Mouse (Mus musculus): ENCODE measurements at regions not wholly inside any gene's neighbourhood (a gene's known extent, or its start where the extent isn't known, plus 50 kb on each side); places are given as distances from the start of the nearest gene placed in this dataset.
A peak's percentile ranks its signal among the peaks of the same experiment; 100 is the strongest.

DNA sequence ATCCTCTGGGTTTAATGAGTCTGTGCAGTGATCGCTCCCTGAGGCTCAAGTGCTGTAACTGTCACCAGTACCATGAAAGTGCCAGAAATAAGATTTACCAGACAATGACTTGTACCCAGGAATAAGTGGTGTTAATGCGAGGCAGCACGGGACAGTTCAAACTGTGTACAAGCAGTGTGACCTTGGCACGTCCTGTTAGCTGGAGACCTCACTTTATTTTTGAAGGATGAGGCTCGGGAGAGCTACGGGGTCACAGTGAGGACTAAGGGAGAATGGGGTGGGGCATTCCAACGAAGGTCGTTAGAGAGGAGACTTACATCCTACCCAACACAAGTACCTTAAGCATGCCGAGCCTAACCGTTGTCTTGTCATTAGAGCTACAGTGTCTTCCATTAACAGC lies 362.2 kb upstream of the Gm10131 start:
- Histone ChIP-seq H3K27me3 (ENCODE audit: control insufficient read depth, insufficient read depth, low read length) (no peaks in the 10 kb centered on the region), H3K4me1 (ENCODE audit: control insufficient read depth, insufficient read depth, low read length) (peaks cover 20% of the 10 kb centered on the region), H3K4me3 (ENCODE audit: low read depth, low read length) (no peak overlapping the region), H3K4me2 (replicated peaks; ENCODE audit: low read depth, low read length) (no peak overlapping the region), H3K9me3 (ENCODE audit: control insufficient read depth, low read depth, low read length) (no peaks in the 10 kb centered on the region), H3K9ac (replicated peaks; ENCODE audit: low read depth, low read length) (no peak overlapping the region), H3K27ac (ENCODE audit: low read length) (no peak overlapping the region), H3K36me3 (ENCODE audit: control insufficient read depth, insufficient read depth, low read length) (no peaks in the 10 kb centered on the region)
- 49% methylated on average over 10 of the region's 10 CpGs for WGBS
- ATAC-seq (ENCODE audit: insufficient number of reproducible peaks, insufficient read depth, low FRiP score, low read depth): no peak

DNA sequence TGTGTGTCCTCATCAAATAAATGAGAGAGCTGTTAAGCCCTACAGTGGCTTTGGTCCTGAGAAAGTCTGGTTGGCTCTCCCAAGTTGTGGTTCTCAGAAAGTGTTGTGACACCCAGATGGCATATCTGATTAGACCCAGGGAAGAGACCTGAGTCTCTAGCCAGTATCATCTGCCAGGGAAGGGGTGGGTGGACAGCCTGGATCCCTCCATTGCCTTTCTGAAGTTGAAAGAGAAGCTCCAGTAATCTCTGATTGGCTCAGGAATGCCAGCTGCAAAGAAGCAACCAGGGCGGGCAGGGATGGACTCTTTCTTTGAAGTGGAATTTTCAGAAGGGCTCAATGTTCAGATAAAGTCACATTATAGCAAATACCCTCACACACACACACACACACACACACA lies 361.8 kb upstream of the Gm10131 start:
- Histone ChIP-seq H3K4me3 (ENCODE audit: low read depth, low read length) (no peak overlapping the region), H3K27me3 (ENCODE audit: control insufficient read depth, insufficient read depth, low read length) (no peaks in the 10 kb centered on the region), H3K9ac (replicated peaks; ENCODE audit: low read depth, low read length) (no peak overlapping the region), H3K36me3 (ENCODE audit: control insufficient read depth, insufficient read depth, low read length) (no peaks in the 10 kb centered on the region), H3K9me3 (ENCODE audit: control insufficient read depth, low read depth, low read length) (no peaks in the 10 kb centered on the region), H3K4me1 (ENCODE audit: control insufficient read depth, insufficient read depth, low read length) (peaks cover 21% of the 10 kb centered on the region), H3K27ac (ENCODE audit: low read length) (no peak overlapping the region), H3K4me2 (replicated peaks; ENCODE audit: low read depth, low read length) (no peak overlapping the region)
- WGBS: 50% methylated on average over 1 of the region's 1 CpGs
- ATAC-seq (ENCODE audit: insufficient number of reproducible peaks, insufficient read depth, low FRiP score, low read depth): no peak

DNA sequence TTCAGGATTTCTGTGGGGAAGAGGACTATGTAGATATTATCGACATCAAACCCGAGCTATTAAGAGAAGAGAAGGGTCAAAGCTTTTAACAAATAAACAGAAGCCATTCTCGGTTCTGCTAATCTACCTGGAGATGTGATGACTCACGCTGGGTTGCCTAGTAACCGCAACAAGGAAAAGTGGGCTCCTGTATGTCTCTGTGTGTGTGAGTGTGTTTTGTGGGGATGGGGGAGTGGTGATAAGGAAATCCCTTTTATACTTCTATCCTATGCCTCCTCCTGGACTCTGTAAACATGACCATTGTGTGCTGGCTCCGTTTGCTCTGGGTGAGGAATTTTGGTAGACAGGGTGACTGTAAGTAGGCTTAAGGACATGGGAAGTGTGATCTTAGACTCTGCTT lies 361.3 kb upstream of the Gm10131 start:
- no peak overlapping the region for H3K4me2 ChIP-seq (replicated peaks; ENCODE audit: low read depth, low read length)
- no peaks in the 10 kb centered on the region for H3K9me3 ChIP-seq (ENCODE audit: control insufficient read depth, low read depth, low read length)
- H3K4me1 ChIP-seq (ENCODE audit: control insufficient read depth, insufficient read depth, low read length): peaks cover 21% of the 10 kb centered on the region
- H3K36me3 ChIP-seq (ENCODE audit: control insufficient read depth, insufficient read depth, low read length): no peaks in the 10 kb centered on the region
- 12% methylated on average over 6 of the region's 6 CpGs for WGBS
- peak; percentile 84 for ATAC-seq (ENCODE audit: insufficient number of reproducible peaks, insufficient read depth, low FRiP score, low read depth)
- no peak overlapping the region for H3K4me3 ChIP-seq (ENCODE audit: low read depth, low read length)
- no peaks in the 10 kb centered on the region for H3K27me3 ChIP-seq (ENCODE audit: control insufficient read depth, insufficient read depth, low read length)
- no peak overlapping the region for H3K27ac ChIP-seq (ENCODE audit: low read length)
- no peak overlapping the region for H3K9ac ChIP-seq (replicated peaks; ENCODE audit: low read depth, low read length)

DNA sequence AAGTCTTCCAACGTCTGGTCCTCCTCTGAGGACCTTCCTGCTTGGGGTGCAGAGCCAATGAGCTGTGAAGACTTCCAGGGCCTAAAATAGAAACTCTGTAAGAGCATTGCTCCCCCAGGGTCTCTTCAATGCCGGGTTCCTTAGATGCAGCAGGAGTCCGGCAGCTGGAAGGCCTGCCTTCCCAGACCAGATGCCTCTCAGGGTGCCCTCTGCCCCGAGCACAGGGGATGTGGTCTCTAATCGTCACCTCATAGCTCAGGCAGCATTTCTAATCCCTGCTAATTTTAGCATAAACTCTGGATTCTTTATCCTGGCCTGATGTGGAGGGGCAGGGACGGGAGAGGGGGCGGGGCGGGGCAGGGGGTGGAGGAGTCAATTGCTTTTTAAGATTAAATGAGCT lies 360.9 kb upstream of the Gm10131 start:
- no peaks in the 10 kb centered on the region for H3K27me3 ChIP-seq (ENCODE audit: control insufficient read depth, insufficient read depth, low read length)
- no peak overlapping the region for H3K9ac ChIP-seq (replicated peaks; ENCODE audit: low read depth, low read length)
- H3K36me3 ChIP-seq (ENCODE audit: control insufficient read depth, insufficient read depth, low read length): no peaks in the 10 kb centered on the region
- H3K4me2 ChIP-seq (replicated peaks; ENCODE audit: low read depth, low read length): no peak overlapping the region; the same call in 1 of the 2 replicates
- H3K27ac ChIP-seq (ENCODE audit: low read length): no peak overlapping the region
- H3K4me1 ChIP-seq (ENCODE audit: control insufficient read depth, insufficient read depth, low read length): peaks cover 21% of the 10 kb centered on the region
- no peak overlapping the region for H3K4me3 ChIP-seq (ENCODE audit: low read depth, low read length)
- no peaks in the 10 kb centered on the region for H3K9me3 ChIP-seq (ENCODE audit: control insufficient read depth, low read depth, low read length)
- WGBS: 25% methylated on average over 8 of the region's 8 CpGs
- ATAC-seq (ENCODE audit: insufficient number of reproducible peaks, insufficient read depth, low FRiP score, low read depth): 0 out of 2 replicates have a peak, but pooled peaks have one; percentile 26

DNA sequence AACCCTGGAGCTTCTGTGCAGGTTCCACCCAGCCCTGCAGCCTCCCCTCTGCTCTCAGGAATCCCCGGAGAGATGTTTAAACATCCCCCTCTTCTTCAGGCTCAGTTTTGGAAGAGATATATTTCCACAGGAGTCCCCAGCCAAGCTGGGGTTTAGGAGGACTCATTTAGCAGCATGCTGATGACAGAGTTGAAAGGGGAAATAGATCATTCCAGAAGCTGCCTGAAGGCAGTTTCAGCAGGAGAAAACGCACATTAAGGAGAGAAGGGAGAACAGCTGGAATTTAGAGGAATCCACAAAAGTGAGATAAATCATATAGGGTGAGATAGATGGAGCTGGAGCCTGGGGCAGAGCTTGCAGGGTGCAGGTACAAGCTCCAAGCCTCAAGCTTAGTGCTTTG lies 357.6 kb upstream of the Gm10131 start:
- no peak overlapping the region for H3K27ac ChIP-seq (ENCODE audit: low read length)
- no peaks in the 10 kb centered on the region for H3K9me3 ChIP-seq (ENCODE audit: control insufficient read depth, low read depth, low read length)
- no peak for ATAC-seq (ENCODE audit: insufficient number of reproducible peaks, insufficient read depth, low FRiP score, low read depth)
- peaks cover 21% of the 10 kb centered on the region for H3K4me1 ChIP-seq (ENCODE audit: control insufficient read depth, insufficient read depth, low read length)
- 28% methylated on average over 2 of the region's 2 CpGs for WGBS
- no peak overlapping the region for H3K9ac ChIP-seq (replicated peaks; ENCODE audit: low read depth, low read length)
- no peak overlapping the region for H3K4me2 ChIP-seq (replicated peaks; ENCODE audit: low read depth, low read length)
- H3K4me3 ChIP-seq (ENCODE audit: low read depth, low read length): no peak overlapping the region
- no peaks in the 10 kb centered on the region for H3K27me3 ChIP-seq (ENCODE audit: control insufficient read depth, insufficient read depth, low read length)
- no peaks in the 10 kb centered on the region for H3K36me3 ChIP-seq (ENCODE audit: control insufficient read depth, insufficient read depth, low read length)

DNA sequence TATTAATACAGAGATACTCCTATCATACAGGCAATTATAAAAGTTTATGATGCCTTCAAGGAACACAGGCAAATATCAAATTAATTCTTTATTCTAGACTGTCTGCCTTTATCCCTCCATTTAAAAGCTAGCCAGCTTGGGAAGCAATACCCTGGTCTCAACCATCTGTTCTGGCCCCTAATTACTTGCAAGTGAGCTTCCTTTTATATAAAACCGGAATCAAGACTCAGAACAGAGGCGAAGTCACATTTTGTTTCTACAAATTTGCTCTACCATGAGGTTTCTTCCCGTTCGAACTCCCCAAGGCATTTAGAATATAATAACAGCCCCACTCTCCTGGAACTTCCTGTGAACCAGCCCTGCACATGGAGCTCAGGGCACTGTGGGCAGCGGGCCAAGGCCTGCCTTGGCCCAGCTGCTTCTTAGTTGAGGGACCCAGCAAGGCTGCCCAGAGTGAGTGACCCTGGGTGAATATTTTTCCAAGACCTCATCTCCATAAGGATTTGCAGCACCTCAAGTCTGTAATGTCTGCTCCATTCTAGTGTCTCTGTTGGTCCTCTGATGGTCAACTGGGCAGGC lies 355.3 kb upstream of the Gm10131 start:
- Histone ChIP-seq H3K9me3 (ENCODE audit: control insufficient read depth, low read depth, low read length) (no peaks in the 10 kb centered on the region), H3K4me1 (ENCODE audit: control insufficient read depth, insufficient read depth, low read length) (peaks cover 10% of the 10 kb centered on the region), H3K36me3 (ENCODE audit: control insufficient read depth, insufficient read depth, low read length) (no peaks in the 10 kb centered on the region), H3K27ac (ENCODE audit: low read length) (no peak overlapping the region), H3K4me2 (replicated peaks; ENCODE audit: low read depth, low read length) (no peak overlapping the region), H3K9ac (replicated peaks; ENCODE audit: low read depth, low read length) (no peak overlapping the region), H3K27me3 (ENCODE audit: control insufficient read depth, insufficient read depth, low read length) (no peaks in the 10 kb centered on the region), H3K4me3 (ENCODE audit: low read depth, low read length) (no peak overlapping the region)
- 72% methylated on average over 5 of the region's 5 CpGs for WGBS
- ATAC-seq (ENCODE audit: insufficient number of reproducible peaks, insufficient read depth, low FRiP score, low read depth): no peak

DNA sequence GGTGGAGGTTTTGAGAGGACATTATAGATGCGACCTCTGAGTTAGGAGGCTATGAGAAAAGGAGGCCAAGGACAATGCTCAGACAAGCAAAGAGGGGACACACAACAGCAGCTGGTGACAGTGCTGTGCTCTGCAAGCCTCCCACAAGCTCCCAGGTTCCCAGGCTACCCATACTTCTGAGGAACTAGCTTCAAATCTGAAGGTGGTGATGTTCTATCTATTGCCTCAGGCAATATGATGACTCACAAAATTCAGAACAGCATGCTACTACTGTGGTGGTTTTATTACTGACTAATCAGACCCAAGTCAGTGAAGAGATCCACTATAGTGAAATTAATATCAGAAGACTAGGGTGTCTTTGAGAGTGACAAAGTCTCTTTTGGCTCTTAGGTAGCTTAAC lies 353.9 kb upstream of the Gm10131 start:
- no peak for ATAC-seq (ENCODE audit: insufficient number of reproducible peaks, insufficient read depth, low FRiP score, low read depth)
- Histone ChIP-seq H3K4me1 (ENCODE audit: control insufficient read depth, insufficient read depth, low read length) (peaks cover 10% of the 10 kb centered on the region), H3K9me3 (ENCODE audit: control insufficient read depth, low read depth, low read length) (no peaks in the 10 kb centered on the region), H3K27ac (ENCODE audit: low read length) (no peak overlapping the region), H3K27me3 (ENCODE audit: control insufficient read depth, insufficient read depth, low read length) (no peaks in the 10 kb centered on the region), H3K4me2 (replicated peaks; ENCODE audit: low read depth, low read length) (no peak overlapping the region), H3K4me3 (ENCODE audit: low read depth, low read length) (no peak overlapping the region), H3K36me3 (ENCODE audit: control insufficient read depth, insufficient read depth, low read length) (no peaks in the 10 kb centered on the region), H3K9ac (replicated peaks; ENCODE audit: low read depth, low read length) (no peak overlapping the region)
- 97% methylated on average over 1 of the region's 1 CpGs for WGBS

DNA sequence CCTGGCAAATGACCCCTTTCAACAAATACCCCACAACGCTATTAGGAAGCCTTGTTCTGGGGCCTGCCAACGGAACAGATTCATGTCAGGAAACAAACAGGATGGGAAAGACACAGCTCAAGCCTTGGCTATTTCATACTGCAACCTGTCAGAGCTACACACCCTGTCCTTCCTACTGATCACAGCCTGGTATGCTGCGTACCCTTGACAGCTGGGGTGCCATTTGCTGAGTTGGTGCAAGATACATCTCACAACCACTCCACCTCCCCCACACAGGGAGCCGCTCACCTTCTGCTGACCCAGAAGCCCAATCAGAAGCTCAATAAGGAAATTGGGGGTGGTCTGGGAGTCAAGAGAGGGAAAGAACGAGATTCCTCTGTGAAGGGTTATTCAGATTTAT lies 350.7 kb upstream of the Gm10131 start:
- ATAC-seq (ENCODE audit: insufficient number of reproducible peaks, insufficient read depth, low FRiP score, low read depth): no peak
- H3K27ac ChIP-seq (ENCODE audit: low read length): no peak overlapping the region
- no peaks in the 10 kb centered on the region for H3K9me3 ChIP-seq (ENCODE audit: control insufficient read depth, low read depth, low read length)
- H3K4me3 ChIP-seq (ENCODE audit: low read depth, low read length): no peak overlapping the region
- no peaks in the 10 kb centered on the region for H3K36me3 ChIP-seq (ENCODE audit: control insufficient read depth, insufficient read depth, low read length)
- no peaks in the 10 kb centered on the region for H3K4me1 ChIP-seq (ENCODE audit: control insufficient read depth, insufficient read depth, low read length)
- no peaks in the 10 kb centered on the region for H3K27me3 ChIP-seq (ENCODE audit: control insufficient read depth, insufficient read depth, low read length)
- 64% methylated on average over 5 of the region's 5 CpGs for WGBS
- no peak overlapping the region for H3K9ac ChIP-seq (replicated peaks; ENCODE audit: low read depth, low read length)
- H3K4me2 ChIP-seq (replicated peaks; ENCODE audit: low read depth, low read length): no peak overlapping the region

DNA sequence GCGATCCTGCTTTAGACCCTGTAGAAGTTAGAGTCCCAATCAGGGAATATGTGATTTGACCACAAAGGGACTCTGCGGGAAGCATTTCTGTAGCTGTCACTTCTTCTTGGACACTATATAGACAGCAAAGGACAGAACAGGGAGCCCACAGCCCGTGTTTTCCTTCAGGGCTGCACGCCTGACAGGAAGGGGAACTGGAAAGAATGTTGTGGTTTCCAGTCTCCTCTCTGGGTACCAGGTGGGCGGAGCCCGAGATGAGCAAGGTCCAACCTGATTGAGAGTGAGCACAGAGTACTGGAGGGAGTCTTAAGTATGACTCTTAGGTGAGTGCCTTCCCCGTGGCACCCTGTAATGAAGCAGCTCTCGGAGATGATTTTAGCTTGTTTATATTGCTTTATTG lies 346.8 kb upstream of the Gm10131 start:
- no peak for ATAC-seq (ENCODE audit: insufficient number of reproducible peaks, insufficient read depth, low FRiP score, low read depth)
- Histone ChIP-seq H3K4me2 (replicated peaks; ENCODE audit: low read depth, low read length) (no peak overlapping the region), H3K27me3 (ENCODE audit: control insufficient read depth, insufficient read depth, low read length) (no peaks in the 10 kb centered on the region), H3K27ac (ENCODE audit: low read length) (no peak overlapping the region), H3K4me1 (ENCODE audit: control insufficient read depth, insufficient read depth, low read length) (no peaks in the 10 kb centered on the region), H3K9ac (replicated peaks; ENCODE audit: low read depth, low read length) (no peak overlapping the region), H3K36me3 (ENCODE audit: control insufficient read depth, insufficient read depth, low read length) (no peaks in the 10 kb centered on the region), H3K9me3 (ENCODE audit: control insufficient read depth, low read depth, low read length) (no peaks in the 10 kb centered on the region), H3K4me3 (ENCODE audit: low read depth, low read length) (no peak overlapping the region)
- 87% methylated on average over 8 of the region's 8 CpGs for WGBS
